ENCODE assay signal across 30 mouse cellular contexts in the genomic region with DNA sequence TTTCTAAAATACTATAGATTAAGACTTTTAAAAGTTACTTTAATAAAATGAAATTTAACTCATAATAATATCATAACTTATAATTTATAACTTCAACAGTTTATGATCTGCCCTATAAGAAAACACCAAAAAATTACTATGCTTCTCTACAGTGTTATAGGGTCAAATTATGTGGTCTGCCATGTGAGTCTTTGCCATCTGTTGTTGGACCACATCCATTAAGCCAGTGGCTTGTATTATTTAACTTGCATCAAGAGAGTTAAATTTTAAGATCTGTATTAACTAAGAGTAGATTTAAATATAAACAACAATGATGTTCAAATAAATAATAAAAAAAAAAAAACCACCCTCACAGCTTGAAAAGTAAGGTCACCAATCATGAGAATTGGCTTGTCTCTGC.
"Had no signal": no experiment of that assay in that cellular context is flagged by ENCODE, and none has a peak within 500 bp of the region (broad histone marks: within the 10 kb centered on the region; RNA-seq: fewer than 3 reads in every experiment).

No protein-coding gene starts in this region.

- H3K27ac ChIP-seq: heart, embryonic 13.5 days; heart, embryonic 15.5 days; hindbrain, embryonic 10.5 days; hindbrain, embryonic 12.5 days; hindbrain, embryonic 13.5 days; hindbrain, embryonic 14.5 days; hindbrain, embryonic 15.5 days; hindbrain, postnatal 0 days; intestine, embryonic 15.5 days; kidney, embryonic 15.5 days; kidney, postnatal 0 days; layer of hippocampus, adult 2 months; left cerebral cortex, adult 2 months had no signal

- H3K27me3 ChIP-seq: heart, embryonic 12.5 days; heart, embryonic 13.5 days; heart, embryonic 15.5 days; hindbrain, embryonic 12.5 days; hindbrain, embryonic 13.5 days; hindbrain, embryonic 15.5 days; intestine, embryonic 15.5 days; kidney, embryonic 15.5 days had no signal

- H3K4me3 ChIP-seq: heart, embryonic 12.5 days; heart, embryonic 13.5 days; heart, embryonic 15.5 days; hindbrain, embryonic 10.5 days; hindbrain, embryonic 12.5 days; hindbrain, embryonic 13.5 days; hindbrain, embryonic 15.5 days; intestine, embryonic 15.5 days; kidney, embryonic 15.5 days; layer of hippocampus, adult 2 months; left cerebral cortex, adult 2 months had no signal

- H3K4me1 ChIP-seq: heart, embryonic 12.5 days; heart, embryonic 13.5 days; heart, embryonic 15.5 days; hindbrain, embryonic 10.5 days; hindbrain, embryonic 12.5 days; hindbrain, embryonic 13.5 days; hindbrain, embryonic 15.5 days; intestine, embryonic 15.5 days; kidney, embryonic 15.5 days had no signal

- DNase-seq: heart, postnatal 10 days; heart, postnatal 14 days; heart, postnatal 36 days; heart, postnatal 4 days; kidney, adult 11 months; kidney, adult 18-20 months; kidney, adult 2 months; kidney, adult 8-10 months; kidney, adult 9 months; kidney, postnatal 10 days; kidney, postnatal 14 days; kidney, postnatal 25 days; kidney, postnatal 36 days; kidney, postnatal 4 days; layer of hippocampus, adult 9-11 months; layer of hippocampus, postnatal 36 days had no signal
